Mouse (Mus musculus) urinary bladder, adult 18-20 months (tissue): ENCODE data around the gene Tet3.
A peak's percentile ranks its signal among the peaks of the same experiment; 100 is the strongest.

ENCODE experiments used
- DNase-seq, 2 experiments: peaks; one replicate each; pipeline ENCODE4 v3.0.0; 2022; ENCODE audit warnings: low spot score in 2 of 2, mixed read lengths in 2 of 2

The Tet3 gene

DNA sequence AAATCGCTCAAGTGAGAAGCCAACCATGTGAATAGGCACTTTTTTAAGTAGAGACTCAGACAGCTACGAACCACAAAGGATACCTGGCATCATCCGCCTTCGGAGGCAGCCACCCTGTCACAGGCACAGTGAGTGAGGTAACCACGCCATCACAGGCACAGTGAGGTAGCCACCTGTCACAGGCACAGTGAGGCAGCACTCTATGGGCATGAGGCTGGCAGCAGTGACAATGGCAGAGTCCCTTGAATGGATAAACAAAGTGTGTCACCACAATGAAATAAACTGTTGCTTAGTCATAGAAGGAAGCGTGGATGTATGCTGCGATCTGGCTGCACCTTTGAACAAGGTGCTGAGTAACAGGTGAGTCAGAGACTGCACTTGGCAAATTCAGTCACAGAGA, 19.7 kb upstream of the Tet3 start:
- no peak for DNase-seq

DNA sequence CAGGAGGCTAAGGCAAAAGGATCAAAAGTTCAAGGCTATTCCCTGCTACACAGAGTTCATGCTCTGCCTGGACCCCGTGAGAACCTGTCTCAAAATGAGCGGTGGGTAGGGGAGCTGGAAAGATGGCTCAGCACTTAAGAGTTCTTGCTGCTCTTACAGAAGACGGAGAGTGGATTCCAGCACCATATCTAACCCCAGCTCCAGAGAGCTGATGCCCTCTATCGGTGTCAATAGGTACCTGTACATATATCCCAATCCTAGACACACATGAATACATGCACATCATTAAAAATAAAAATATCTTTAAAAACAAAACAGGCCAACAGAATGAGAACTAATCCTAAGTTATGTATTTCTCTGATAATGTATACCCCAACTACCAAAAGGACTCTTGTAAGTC, 19.3 kb upstream of the Tet3 start:
- DNase-seq, result no peak

- no peak for DNase-seq
Measured at GRCm38 (mm10) chr6:83475431-83475830, 16.5 kb upstream of the Tet3 start.

DNA sequence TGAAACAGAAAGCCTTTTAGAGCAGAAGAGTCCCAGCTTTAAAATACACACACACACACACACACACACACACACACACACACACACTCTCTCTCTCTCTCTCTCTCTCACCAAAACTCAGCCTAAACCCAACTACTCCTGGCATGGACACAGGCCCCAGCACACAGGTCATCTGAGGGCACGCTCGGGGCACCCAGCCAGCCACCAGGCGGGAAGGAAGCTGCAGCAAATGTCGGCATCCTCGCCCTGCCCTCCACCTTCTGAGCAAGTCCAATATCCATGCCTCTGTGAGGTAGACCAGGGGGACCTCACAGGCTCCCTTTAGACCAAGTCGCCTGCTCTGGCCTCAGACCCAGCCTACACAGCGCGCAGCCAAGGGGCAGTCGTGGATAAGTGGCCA, 14.4 kb upstream of the Tet3 start:
- DNase-seq, result no peak

DNA sequence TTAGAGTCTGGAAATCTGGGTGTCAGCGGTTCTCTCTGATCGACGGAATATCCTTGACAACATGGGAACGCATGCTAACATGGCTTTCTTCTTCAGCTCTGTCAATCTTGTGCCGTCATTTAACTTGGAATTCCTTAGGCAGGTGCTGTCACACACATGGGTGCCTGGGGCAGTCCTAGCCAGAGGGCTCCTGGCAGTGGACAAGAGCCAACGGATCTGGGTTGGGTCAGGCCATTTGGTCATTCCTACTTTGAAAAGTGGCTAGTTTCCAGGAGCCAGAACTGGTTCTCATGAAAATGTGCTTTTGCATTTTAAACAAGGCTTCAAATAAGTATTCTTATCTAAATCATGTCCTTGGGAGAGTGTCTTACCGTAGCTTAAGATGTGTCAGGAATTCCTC, 12.9 kb upstream of the Tet3 start:
- DNase-seq, result no peak

- no peak for DNase-seq
Measured at GRCm38 (mm10) chr6:83464011-83464410, 5.1 kb upstream of the Tet3 start.

DNA sequence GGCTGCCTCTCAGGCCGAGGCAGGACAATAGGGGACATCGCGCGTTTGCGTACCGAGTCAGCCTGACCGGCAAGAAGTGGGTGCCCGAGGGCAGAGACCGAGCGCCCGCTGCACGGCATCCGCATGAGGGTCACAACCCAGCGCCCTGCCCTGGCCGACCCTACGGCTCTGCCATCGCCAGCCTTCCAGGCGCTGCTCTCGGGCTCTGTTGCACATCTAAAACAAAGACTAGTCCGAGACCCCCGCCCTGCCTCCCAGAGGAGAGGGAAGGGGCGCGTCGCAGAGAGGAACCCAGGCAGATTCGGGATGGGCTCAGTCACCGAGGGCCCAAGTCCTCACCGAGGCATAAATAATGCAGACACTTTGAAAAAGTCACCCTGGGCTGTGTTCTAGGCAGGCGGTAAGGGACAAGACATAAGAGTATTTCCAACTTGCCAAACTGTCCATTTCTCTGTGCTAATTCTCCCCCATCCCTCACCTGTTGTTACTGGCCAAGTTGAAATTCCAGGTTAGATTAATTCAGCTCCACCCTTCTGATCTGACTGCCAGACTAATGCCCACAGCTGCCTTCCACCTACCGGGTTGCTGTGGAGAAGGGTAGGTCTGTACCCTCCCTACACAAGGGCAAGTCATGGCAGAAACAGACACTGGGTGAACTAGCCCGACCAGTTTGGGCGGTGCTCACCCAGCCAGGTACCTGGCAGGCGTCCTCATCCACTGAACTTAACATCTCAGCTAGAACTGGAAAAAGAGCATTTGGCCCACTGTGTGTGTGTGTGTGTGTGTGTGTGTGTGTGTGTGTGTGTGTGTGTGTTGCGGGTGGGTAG, 1.7 kb downstream of the Tet3 start:
- DNase-seq, result peak; percentile 58 to 86

- peak; percentile 80 to 82 for DNase-seq
Measured at GRCm38 (mm10) chr6:83456131-83456983, 2.5 kb downstream of the Tet3 start.

DNA sequence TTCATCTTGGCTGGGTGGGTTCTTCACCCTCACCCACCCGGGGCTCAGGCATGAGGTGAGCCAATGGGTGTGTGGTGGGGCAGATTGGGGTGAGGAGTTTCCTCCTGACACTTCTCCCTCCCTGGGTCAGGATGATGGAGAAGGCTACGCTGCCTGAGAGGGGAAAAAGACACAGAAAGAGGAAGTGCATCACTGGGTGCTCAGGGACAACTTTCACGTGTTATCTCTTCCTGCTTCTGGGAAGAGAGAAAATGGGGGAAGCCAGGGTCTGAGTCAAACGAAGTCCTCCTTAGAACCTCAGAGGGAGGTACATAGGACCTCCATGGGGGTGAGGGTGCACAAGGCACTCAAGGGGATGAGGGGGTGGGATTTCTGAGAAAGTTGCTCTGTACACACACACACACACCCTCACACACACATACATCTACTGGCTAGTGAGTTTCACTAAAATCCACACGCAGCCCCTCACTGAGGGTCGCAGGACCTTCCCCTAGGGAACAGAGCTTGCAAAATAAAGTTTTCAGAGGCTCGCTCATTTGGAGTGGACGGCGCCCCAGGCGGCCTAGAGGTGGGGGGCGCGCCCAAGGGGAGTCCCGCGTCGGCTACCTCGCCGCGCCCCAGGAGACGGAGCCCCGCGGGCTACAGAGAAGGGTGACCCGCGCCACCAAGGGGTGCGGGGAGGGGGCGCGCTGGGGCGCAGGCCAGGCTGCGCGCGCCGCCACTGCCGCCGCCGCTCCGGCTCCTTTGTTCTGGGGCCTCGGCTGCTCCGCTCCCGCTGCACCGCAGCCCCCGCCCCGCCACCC, 3.4 kb downstream of the Tet3 start:
- no peak for DNase-seq

- DNase-seq, result no peak
Measured at GRCm38 (mm10) chr6:83453706-83454105, 5.2 kb downstream of the Tet3 start.

DNA sequence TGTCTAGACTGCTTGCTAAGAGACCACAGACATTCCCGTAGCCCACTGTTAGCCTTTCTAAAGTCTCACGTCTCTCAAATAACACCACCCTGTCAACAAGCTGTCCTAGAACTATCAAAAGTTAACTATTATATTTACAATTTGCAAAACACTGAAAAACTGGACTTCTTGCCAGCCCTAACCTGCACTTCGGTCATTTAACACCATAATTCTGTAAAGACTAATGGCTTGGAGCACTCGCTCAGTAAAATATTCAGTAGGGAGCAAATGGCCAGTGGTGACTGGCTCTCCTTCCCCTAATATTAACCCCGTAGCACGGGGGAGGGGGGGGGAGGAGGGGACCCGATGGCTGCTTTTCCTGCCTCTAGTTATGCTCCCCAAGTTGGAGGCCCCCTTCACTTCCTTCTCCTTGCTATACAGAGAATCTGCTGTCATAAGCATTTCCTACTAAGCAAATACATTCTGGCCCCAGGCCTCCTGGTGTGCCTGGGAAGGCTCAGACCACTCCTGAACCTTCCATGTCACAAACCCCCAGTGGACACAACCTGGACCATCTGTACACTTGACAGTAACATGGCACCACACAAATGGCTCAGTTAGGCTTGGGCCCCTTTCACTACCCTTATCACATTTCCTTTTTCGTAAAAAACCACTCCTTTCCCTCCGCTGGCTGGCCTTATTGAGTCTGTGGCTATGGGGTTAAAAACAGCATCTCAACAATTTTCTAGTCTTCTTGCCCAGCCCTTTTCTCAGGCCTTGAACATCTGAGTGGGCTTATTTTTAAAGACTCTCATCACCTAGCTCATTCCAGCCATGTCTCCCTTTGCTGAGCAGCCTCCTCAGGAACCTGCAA, 8.2 kb downstream of the Tet3 start:
- no peak for DNase-seq

DNA sequence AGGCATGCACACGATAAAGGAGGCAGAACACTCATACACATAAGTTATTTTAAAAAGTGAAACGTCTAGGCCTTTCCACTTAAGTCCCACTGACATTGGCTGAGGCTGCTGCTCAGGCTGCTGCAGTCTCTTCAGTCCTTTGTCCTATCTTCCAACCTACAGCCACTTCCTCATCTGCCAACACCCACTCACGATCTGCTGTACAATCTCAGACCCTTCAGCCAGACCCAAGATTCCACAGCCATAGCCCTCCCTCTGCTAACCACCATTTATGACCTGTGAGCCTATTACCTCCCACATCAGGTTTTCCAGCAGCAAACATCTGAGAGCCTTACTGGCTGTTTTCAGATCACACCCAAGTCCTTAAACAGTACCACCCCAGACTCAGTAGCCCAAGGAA, 9.4 kb downstream of the Tet3 start:
- no peak for DNase-seq

DNA sequence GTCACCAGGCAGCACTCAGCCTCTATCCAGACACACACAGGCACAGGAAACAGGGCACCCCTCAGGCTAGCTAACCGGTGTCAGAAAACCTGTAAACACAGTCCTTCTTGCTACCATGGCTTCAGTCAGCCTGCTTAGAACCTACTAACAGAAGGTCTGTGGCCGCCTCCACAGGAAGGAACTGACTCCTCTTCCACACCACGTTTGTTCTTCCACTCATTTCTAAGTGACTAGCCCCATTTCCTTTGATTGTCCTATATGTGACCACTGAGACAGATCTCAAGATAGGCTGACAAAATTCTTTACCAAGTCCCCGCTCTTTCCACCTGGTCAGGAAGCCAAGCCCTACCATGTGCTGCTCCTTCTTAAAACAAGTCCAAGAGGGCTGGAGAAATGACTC, 10.0 kb downstream of the Tet3 start:
- no peak for DNase-seq

DNA sequence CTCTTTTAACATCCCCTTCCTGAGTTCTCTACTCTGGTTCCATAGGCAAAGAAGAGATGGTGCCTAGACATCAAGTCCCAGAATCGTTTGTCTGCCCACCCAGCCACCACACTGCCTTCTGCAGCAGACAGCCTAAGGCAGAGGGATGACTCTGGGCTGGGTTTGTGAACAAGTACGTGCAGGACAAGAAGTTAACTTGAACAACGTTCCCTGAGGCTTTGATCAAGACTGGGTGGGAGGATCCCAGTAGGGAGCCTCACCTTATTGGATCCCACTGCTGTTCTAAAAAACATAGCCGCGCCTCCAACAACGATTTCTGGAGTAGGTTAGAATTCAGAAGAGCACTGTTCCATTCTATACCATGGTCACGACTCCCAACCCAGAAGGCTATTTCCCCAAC, 11.9 kb downstream of the Tet3 start:
- DNase-seq, result no peak

- DNase-seq, result no peak
Measured at GRCm38 (mm10) chr6:83445796-83446195, 13.1 kb downstream of the Tet3 start.

DNA sequence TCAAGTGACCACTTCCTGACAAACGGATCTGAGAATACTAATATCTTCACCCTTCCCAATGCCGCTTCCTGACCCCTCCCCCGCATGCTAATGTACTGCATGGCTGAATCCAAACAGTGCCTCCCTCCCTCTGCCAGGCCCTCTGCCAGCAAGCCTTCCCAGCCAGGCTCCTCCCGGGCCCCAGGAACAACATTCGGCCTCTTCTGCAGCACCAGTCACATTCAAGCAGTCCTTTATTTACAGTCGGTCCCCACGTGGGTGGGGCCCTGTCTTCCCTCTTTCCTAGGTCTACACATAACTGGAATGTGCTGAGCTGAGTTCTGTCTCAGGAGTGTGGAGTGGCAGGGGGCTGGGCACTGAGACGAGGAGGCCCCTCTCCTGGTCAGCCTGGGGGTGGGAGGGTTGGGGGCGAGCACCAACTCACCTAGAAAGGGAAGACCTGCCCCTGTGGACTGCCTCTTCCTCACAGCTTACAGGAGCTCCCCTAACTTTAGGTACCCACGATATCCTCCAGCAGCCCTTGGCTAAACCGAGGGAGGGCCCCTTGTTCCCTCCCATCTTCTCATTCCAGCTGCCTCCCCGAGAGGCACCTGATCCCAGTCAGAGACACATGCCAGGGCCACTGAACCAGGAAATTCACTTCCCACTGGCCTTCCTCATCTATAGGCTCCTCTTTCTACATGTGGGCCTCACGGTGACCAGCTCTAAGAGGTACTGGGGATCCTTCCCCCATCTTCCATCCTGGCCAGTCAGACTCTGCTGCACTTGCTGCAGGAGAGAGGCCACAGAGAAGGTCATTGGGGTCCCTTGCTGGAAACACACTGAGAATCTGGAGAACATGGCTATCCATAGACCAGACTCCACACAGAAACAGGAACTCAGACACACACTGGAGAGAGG, 15.2 kb downstream of the Tet3 start:
- peak in 1 of 2 experiments; percentile 78 for DNase-seq

- DNase-seq, result no peak
Measured at GRCm38 (mm10) chr6:83442639-83443038, 16.2 kb downstream of the Tet3 start.

- DNase-seq, result peak; percentile 78 to 87
Measured at GRCm38 (mm10) chr6:83441259-83442061, 17.4 kb downstream of the Tet3 start.
